Mouse (Mus musculus) lung, embryonic 15.5 days (tissue): ENCODE results near the gene Gm21987. TPM values are rescaled to one million over a fixed set of nuclear protein-coding genes. Genes with fewer than 3 reads are reported as not detected.

Source experiments
- ATAC-seq: fragments of 200-750 bp; cut with Nextera tagmentation; 2 replicates; pipeline ENCODE4 v1.8.0; 2017; ENCODE audit warnings: moderate number of reproducible peaks, borderline replicate concordance; ENCODE audit not compliant: low FRiP score, low TSS enrichment; ENCODE audit errors: extremely low read depth
- H3K27ac ChIP-seq: fragments of 300-500 bp; sonication (generic); 2 replicates; pipeline ENCODE4 v1.5.1; 2015; ENCODE audit warnings: moderate library complexity, mild to moderate bottlenecking, inconsistent platforms
- H3K27me3 ChIP-seq: fragments of 300-500 bp; sonication (generic); 2 replicates; pipeline ENCODE4 v1.6.1; 2015; ENCODE audit warnings: inconsistent platforms
- H3K36me3 ChIP-seq: fragments of 300-500 bp; sonication (generic); 2 replicates; pipeline ENCODE4 v1.6.1; 2015; ENCODE audit warnings: inconsistent platforms
- H3K4me1 ChIP-seq: fragments of 300-500 bp; sonication (generic); 2 replicates; pipeline ENCODE4 v1.6.1; 2015; ENCODE audit warnings: inconsistent platforms
- H3K4me2 ChIP-seq: fragments of 300-500 bp; sonication (generic); 2 replicates; pipeline ENCODE4 v1.6.1; 2015; ENCODE audit warnings: inconsistent platforms, mild to moderate bottlenecking, moderate library complexity
- H3K4me3 ChIP-seq: fragments of 300-500 bp; sonication (generic); 2 replicates; pipeline ENCODE4 v1.5.1; 2015; ENCODE audit warnings: mild to moderate bottlenecking, inconsistent platforms
- H3K9ac ChIP-seq: fragments of 300-500 bp; sonication (generic); 2 replicates; pipeline ENCODE4 v1.6.1; 2015; ENCODE audit warnings: inconsistent platforms
- H3K9me3 ChIP-seq: fragments of 300-500 bp; sonication (generic); 2 replicates; pipeline ENCODE4 v1.6.1; 2016; ENCODE audit warnings: inconsistent platforms
- WGBS: fragments of 180-500 bp; shearing (Covaris S2); methylation state at CpG from one replicate; pipeline ENCODE4 v1.1.7; 2015; 5-methylcytosine and 5-hydroxymethylcytosine counted together
- polyA plus RNA-seq: library from polyadenylated mRNA; unstranded; fragments of >200 nt; fragmentation: Nextera tagmentation; extraction: Ambion mirVana; gene quantifications from 2 replicates; pipeline ENCODE4 v1.2.1, GENCODE M21; 2015

Gene Gm21987
- polyA plus RNA-seq, 1 experiment from 2014 or later, result not detected

DNA sequence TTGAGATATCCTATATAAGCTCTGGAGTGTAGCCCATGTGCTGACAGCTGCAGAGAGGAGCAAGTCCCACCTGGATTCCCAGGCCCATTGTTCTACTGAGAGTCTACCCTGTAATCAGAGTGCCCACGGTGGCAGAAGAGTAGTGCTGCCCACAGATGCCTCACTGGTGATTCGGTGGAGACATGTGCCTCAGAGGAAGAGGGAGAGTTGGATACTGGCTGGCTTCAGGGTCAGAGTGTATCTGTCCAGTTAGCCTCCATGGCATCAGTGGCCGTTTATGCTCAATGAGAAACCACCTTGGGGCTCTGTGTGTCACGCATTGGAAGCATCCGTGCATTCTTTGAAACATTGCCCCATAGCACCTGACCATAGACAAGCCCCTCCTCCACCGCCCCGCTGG, 16.8 kb downstream of the Gm21987 start:
- H3K36me3 ChIP-seq, result no peaks in the 10 kb centered on the region
- H3K4me1 ChIP-seq, result peaks cover 15% of the 10 kb centered on the region
- no peak overlapping the region for H3K9ac ChIP-seq
- H3K4me2 ChIP-seq, result no peak overlapping the region
- no peaks in the 10 kb centered on the region for H3K9me3 ChIP-seq
- no peak for ATAC-seq
- H3K4me3 ChIP-seq, result no peak overlapping the region
- H3K27ac ChIP-seq, result no peak overlapping the region
- H3K27me3 ChIP-seq, result no peaks in the 10 kb centered on the region
- 68% methylated on average over 7 of the region's 7 CpGs for WGBS

DNA sequence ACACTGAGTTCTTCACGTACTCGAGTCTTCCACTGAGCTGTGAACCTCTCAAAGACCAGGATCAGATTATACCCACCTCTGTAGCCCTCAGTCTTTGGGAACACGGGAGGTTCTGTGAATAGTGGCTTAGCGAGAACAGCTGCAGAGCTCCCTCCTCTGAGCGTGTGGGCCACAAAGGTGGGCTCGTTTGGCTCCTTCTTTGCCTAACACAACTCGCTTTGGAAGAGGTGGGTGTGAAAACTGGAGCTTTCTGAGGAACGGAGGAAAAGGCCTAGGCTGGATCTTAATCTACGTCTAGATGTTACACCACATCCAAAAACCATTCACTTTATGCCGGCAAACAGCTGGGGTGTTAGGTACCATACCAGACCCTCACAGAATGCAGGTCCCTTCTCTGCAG, 18.6 kb downstream of the Gm21987 start:
- H3K9me3 ChIP-seq, result no peaks in the 10 kb centered on the region
- no peaks in the 10 kb centered on the region for H3K27me3 ChIP-seq
- H3K4me1 ChIP-seq, result peaks cover 15% of the 10 kb centered on the region
- ATAC-seq, result no peak
- H3K27ac ChIP-seq, result no peak overlapping the region
- H3K4me2 ChIP-seq, result no peak overlapping the region
- no peak overlapping the region for H3K4me3 ChIP-seq
- H3K36me3 ChIP-seq, result no peaks in the 10 kb centered on the region
- 82% methylated on average over 10 of the region's 10 CpGs for WGBS
- no peak overlapping the region for H3K9ac ChIP-seq

DNA sequence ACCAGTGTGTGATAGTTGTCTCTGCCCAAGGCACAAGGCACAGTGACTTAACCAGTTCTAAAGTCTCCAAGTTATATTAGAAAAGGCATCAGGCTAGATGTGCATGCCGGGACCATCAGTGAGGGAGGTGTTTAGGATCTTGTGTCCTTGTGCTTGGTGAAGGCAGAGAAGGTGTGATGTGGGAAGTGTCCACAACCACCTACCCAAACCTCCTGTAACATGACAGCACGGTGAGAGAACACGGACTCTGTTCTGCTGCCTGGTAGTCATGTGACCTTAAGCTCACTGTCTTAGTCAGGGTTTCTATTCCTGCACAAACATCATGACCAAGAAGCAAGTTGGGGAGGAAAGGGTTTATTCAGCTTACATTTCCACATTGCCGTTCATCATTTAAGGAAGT, 19.4 kb downstream of the Gm21987 start:
- no peaks in the 10 kb centered on the region for H3K27me3 ChIP-seq
- ATAC-seq, result no peak
- no peak overlapping the region for H3K27ac ChIP-seq
- H3K4me1 ChIP-seq, result peaks cover 15% of the 10 kb centered on the region
- 74% methylated on average over 4 of the region's 4 CpGs for WGBS
- no peak overlapping the region for H3K4me2 ChIP-seq
- no peak overlapping the region for H3K9ac ChIP-seq
- no peaks in the 10 kb centered on the region for H3K36me3 ChIP-seq
- H3K9me3 ChIP-seq, result no peaks in the 10 kb centered on the region
- H3K4me3 ChIP-seq, result no peak overlapping the region

DNA sequence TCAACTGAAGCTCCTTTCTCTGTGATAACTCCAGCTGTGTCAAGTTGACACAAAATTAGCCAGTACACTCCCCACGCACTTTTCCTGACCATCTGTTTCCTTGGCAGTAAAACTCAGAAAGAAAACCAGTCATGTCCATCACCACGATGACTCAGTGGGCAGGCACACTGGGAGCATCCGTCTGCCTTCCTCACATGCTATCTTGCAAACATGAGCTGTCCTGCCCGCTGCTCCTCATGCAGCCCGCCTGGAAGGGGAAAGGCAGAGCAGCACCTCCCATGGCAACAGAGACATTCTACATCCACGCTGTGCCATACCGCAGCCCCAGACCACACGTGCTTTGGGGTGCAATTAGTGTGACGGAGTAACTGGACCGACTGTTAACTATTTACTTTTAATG, 21.5 kb downstream of the Gm21987 start:
- no peaks in the 10 kb centered on the region for H3K4me1 ChIP-seq
- ATAC-seq, result no peak
- no peak overlapping the region for H3K27ac ChIP-seq
- H3K27me3 ChIP-seq, result no peaks in the 10 kb centered on the region
- no peak overlapping the region for H3K4me3 ChIP-seq
- no peaks in the 10 kb centered on the region for H3K9me3 ChIP-seq
- 71% methylated on average over 10 of the region's 10 CpGs for WGBS
- no peak overlapping the region for H3K4me2 ChIP-seq
- H3K9ac ChIP-seq, result no peak overlapping the region
- no peaks in the 10 kb centered on the region for H3K36me3 ChIP-seq

DNA sequence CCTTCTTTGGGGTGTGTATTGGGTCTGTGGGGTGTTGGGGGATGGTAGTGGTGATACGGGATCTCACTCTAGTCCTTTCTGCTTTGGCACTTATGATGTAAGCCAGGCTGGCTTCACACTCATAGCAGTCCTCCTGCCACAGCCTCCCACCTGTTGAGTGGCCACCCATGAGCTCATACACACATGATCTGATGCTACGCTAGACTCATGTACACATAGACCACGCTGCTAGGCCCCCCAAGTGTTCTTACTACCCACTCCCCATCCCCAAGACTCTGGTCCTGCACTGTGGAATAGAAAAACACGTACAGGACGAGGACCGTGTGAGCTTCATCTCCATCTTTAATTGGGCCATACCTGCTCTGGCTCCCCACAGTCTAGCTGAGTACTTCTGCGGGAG, 22.2 kb downstream of the Gm21987 start:
- Histone ChIP-seq H3K36me3 (no peaks in the 10 kb centered on the region), H3K27ac (no peak overlapping the region), H3K9me3 (no peaks in the 10 kb centered on the region), H3K4me2 (no peak overlapping the region), H3K9ac (no peak overlapping the region), H3K4me1 (no peaks in the 10 kb centered on the region), H3K4me3 (no peak overlapping the region), H3K27me3 (no peaks in the 10 kb centered on the region)
- 82% methylated on average over 7 of the region's 7 CpGs for WGBS
- ATAC-seq, result no peak

DNA sequence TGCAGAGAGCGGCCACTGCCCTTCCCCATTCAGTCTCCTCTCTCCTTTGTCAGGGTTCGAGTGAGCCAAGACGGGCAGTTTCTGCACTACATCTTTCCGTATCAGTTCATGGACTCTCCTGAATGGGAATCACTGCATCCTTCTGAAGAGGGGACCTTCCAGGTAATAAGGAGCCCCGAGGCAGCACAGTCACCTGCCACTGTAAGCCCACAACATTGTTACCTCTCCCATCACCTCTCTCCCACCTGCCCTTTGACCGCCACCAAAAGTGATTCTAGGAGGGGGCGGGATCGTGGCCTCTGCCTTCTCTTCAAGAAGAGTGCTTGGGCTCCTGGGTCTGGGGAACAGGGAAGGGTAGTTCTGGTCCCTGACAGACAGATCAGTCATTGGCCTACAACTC, 22.6 kb downstream of the Gm21987 start:
- H3K4me3 ChIP-seq, result no peak overlapping the region
- H3K27me3 ChIP-seq, result no peaks in the 10 kb centered on the region
- no peak overlapping the region for H3K4me2 ChIP-seq
- no peaks in the 10 kb centered on the region for H3K9me3 ChIP-seq
- H3K4me1 ChIP-seq, result no peaks in the 10 kb centered on the region
- H3K9ac ChIP-seq, result no peak overlapping the region
- WGBS, result 88% methylated on average over 8 of the region's 8 CpGs
- H3K36me3 ChIP-seq, result no peaks in the 10 kb centered on the region
- no peak for ATAC-seq
- no peak overlapping the region for H3K27ac ChIP-seq

DNA sequence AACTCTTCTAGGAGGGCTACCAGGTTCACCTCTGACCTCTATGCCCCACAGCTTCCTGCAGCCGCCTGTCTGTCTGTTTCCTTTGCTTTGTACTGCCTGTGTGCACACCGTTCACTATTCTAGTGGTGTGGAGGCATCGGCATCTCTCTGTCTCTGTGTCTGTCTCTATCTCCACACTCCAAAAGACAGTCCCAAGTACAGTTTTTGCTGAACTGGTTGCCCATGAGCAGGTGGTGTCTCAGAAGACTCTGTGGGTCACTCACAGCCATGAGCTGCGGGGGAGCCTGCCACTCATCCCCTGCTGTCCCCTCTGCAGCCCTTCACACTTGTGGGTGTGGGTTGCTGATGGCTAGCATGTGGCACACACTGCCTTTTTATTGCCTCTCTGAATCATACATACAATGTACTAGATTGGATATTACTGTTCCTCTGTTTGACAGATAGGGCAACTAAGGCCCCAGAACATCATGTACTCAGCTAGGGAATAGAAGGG, 23.2 kb downstream of the Gm21987 start:
- Histone ChIP-seq H3K4me1 (no peaks in the 10 kb centered on the region), H3K4me2 (no peak overlapping the region), H3K27ac (no peak overlapping the region), H3K9ac (no peak overlapping the region), H3K36me3 (no peaks in the 10 kb centered on the region), H3K9me3 (no peaks in the 10 kb centered on the region), H3K27me3 (no peaks in the 10 kb centered on the region), H3K4me3 (no peak overlapping the region)
- 69% methylated on average over 4 of the region's 4 CpGs for WGBS
- no peak for ATAC-seq

DNA sequence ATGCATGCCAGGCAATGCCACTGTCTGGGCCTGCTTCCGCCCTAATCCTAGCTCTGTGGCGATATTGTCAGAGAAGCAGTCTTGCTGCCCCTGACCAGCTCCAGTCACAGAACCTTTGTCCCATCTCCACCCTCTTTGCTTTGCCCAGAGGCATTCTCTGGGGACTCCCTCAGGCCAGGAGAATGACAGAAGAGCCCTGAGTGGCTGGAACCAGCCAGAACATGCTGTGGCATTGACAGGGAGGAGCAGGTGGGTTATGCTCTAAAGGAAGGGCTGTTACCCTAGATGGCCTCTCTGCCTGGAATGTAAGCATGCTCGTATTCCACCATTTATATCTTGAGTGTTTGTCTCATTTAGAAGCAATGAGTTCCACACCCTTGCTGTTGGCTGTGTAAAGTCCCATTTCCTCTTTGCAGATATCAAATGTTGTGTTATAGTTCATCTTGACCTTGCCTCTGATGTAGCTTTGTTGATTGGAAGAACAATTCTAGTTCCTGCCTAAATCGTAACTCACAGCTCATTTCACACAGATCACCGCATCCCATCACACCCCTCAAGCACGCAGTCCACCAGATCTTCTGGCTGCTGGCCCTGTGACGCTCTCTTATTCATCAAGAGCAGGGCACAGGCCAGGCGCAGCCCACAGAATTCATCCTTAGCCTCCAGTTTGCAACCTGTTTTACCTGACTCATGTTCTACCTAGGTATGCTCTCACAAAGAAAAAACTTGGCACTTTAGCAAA, 24.0 kb downstream of the Gm21987 start:
- no peak overlapping the region for H3K9ac ChIP-seq
- H3K27me3 ChIP-seq, result no peaks in the 10 kb centered on the region
- 64% methylated on average over 8 of the region's 8 CpGs for WGBS
- H3K9me3 ChIP-seq, result no peaks in the 10 kb centered on the region
- no peak overlapping the region for H3K4me3 ChIP-seq
- H3K36me3 ChIP-seq, result no peaks in the 10 kb centered on the region
- no peaks in the 10 kb centered on the region for H3K4me1 ChIP-seq
- H3K4me2 ChIP-seq, result no peak overlapping the region
- no peak for ATAC-seq
- no peak overlapping the region for H3K27ac ChIP-seq

DNA sequence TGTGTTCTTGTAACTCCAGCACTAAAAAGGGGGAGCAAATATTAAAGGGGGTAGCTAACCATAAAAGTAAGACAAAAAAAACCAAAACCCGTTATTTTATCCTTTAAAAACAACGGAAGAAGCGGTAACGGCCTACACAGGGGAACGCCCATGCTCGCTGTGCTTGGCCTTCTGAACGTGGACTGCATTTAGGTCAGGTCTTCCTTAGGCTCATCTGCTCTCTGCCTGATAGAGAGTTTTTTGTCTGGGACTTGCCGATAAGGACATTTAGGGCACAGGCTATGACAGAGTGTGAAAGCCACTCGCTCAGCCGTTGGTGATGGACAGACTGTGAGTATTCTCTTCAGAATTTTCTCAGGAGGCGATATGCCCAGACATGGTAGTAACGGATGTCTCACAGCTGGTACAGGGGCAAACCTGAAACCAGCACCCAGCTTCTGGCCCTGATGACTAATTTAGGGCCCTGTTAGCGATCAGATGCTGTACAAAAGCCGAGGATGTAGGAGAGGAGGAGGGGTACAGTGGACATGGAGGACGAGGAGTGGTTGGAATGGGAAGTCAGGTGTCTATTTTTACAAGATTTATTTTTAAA, 25.0 kb downstream of the Gm21987 start:
- no peak overlapping the region for H3K4me3 ChIP-seq
- H3K27me3 ChIP-seq, result no peaks in the 10 kb centered on the region
- 79% methylated on average over 15 of the region's 15 CpGs for WGBS
- H3K9ac ChIP-seq, result no peak overlapping the region
- no peaks in the 10 kb centered on the region for H3K36me3 ChIP-seq
- H3K27ac ChIP-seq, result no peak overlapping the region
- H3K9me3 ChIP-seq, result no peaks in the 10 kb centered on the region
- H3K4me1 ChIP-seq, result 0 out of 2 replicates have a peak, but pooled peaks cover 7% of the 10 kb centered on the region
- no peak overlapping the region for H3K4me2 ChIP-seq
- ATAC-seq, result no peak

DNA sequence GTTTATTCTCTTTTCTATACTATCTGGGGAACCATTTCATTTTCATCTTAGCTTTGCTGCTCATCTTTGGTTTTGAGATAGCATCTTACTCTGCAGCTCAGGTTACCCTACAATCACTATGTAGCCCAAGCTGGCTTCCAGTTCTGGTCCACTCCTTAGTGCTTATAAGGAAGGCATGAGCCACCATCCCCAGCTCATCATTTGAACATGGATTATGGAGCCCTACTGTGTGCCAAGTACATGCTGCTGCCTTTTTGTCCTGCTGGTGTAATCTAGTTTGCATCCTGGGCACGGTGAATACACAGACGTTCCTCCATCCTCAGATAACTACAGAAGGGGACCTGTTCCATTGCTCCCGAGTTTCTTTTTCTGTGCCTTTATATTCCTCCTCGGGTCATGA, 26.0 kb downstream of the Gm21987 start:
- ATAC-seq, result no peak
- Histone ChIP-seq H3K27me3 (no peaks in the 10 kb centered on the region), H3K4me2 (no peak overlapping the region), H3K9ac (no peak overlapping the region), H3K4me3 (no peak overlapping the region), H3K4me1 (0 out of 2 replicates have a peak, but pooled peaks cover 7% of the 10 kb centered on the region), H3K27ac (no peak overlapping the region), H3K36me3 (no peaks in the 10 kb centered on the region), H3K9me3 (no peaks in the 10 kb centered on the region)
- 82% methylated on average over 4 of the region's 4 CpGs for WGBS

DNA sequence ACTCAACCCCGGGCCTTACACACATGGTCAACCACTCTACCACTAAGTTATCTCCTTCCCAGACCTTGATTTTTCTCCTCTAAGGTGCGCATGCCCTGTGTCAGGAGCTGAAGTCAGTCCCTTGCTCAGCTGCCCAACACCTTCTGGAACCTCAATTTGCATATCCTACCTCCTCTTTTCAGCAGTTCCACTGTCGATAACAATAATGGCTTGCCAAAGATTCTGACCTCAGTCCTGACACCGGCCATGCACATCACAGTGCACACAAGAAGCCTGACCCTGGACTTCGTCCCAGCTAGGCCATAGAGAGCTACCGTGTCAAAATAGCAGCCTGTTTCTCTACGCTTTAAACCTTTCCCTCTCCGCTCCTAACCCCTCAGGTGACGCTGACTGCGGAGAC, 26.6 kb downstream of the Gm21987 start:
- Histone ChIP-seq H3K36me3 (no peaks in the 10 kb centered on the region), H3K4me2 (no peak overlapping the region), H3K27ac (no peak overlapping the region), H3K4me1 (0 out of 2 replicates have a peak, but pooled peaks cover 7% of the 10 kb centered on the region), H3K27me3 (no peaks in the 10 kb centered on the region), H3K9me3 (no peaks in the 10 kb centered on the region), H3K9ac (no peak overlapping the region), H3K4me3 (no peak overlapping the region)
- 80% methylated on average over 10 of the region's 10 CpGs for whole genome bisulfite sequencing
- no peak for ATAC-seq

DNA sequence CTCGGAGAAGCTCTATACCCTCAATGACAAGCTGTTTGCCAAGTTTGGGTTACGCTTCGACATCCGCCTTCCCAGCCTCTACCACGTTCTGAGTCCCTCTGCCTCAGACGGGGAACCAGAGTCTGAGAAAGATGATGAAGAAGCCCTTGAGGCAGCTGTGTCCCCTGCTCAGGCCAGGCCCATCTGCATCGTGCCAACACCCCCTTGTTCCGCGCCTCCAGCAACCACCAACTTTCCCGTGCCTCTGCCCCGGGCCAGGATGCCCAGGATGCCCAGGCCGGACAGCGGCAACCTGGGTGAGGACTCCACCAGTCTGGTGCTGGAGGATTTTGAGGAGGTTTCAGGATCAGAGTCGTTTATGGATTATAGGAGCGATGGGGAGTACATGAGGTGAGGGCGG, 27.1 kb downstream of the Gm21987 start:
- Histone ChIP-seq H3K27me3 (no peaks in the 10 kb centered on the region), H3K9ac (no peak overlapping the region), H3K36me3 (no peaks in the 10 kb centered on the region), H3K9me3 (no peaks in the 10 kb centered on the region), H3K4me2 (no peak overlapping the region), H3K4me3 (no peak overlapping the region), H3K4me1 (0 out of 2 replicates have a peak, but pooled peaks cover 7% of the 10 kb centered on the region), H3K27ac (no peak overlapping the region)
- ATAC-seq, result no peak
- 81% methylated on average over 16 of the region's 16 CpGs for WGBS
